Mouse (Mus musculus): ENCODE data around the gene Vmn1r172.
"Not testable (repeated sequence)": the region's sequence is repeated elsewhere in the genome, so short reads cannot be mapped to it uniquely, and the experiment has no call there.

Vmn1r172 gene

DNA sequence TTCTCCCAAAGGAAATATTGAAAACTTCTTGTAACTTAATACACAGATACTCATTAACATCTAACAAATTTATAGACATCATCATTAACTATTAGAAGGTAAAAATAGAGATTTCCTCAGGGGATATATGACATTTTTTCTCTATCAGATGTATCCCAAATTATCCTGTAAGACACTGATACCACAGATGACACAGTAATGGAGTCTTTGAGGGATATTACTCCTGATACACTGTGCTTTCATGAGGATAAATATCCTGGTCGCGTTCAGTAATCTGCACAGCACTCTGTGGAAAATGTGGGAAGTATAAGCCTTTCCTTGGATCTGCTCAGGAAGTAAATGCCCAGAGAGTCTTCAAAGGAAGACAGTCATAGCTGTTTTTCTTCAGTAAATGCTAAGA is at the start of gene Vmn1r172:
Gene Vmn1r172 (plus strand): TSS at position 301 of the 400 bp plus-strand sequence.
- no peak for DNase-seq (ENCODE audit: low spot score)

DNA sequence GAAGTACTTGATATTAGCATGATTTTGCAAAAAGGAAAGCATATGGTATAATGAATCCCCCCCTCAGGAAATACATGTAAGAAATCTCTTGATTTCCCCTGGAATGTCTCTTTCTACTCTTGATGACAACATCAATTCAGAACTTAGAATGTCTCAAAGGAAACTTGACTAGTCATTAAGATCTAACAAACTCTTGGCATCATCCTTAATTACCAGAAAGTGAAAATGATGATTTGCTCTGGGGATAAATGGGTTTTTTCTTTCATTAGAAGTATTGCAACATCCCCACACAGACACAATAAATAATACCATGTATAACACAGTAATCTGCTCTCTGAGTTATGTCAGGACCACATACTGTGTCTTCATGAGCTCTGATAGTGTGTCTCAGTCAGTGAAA is 27.7 kb upstream of the Vmn1r172 start, which contains the start of gene Vmn1r171:
Gene Vmn1r171 (plus strand): TSS at position 301 of the 400 bp plus-strand sequence.
- no peak for DNase-seq (ENCODE audit: low spot score)

DNA sequence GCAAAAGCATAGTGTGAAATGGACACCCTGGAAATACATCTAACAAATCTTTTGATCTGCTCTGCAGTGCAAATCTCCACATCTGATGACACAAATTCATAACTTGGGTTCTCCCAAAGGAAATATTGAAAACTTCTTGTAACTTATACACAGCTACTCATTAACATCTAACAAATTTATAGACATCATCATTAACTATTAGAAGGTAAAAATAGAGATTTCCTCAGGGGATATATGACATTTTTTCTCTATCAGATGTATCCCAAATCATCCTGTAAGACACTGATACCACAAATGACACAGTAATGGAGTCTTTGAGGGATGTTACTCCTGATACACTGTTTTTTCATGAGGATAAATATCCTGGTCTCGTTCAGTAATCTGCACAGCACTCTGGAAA is 42.3 kb downstream of the Vmn1r172 start, which contains the start of gene Vmn1r173:
Gene Vmn1r173 (plus strand): TSS at position 301 of the 400 bp plus-strand sequence.
- DNase-seq (ENCODE audit: low spot score) = not testable (repeated sequence)

All from embryo, embryonic 10.5 days (tissue).